Mouse (Mus musculus): ENCODE results near the gene Piga.

DNA sequence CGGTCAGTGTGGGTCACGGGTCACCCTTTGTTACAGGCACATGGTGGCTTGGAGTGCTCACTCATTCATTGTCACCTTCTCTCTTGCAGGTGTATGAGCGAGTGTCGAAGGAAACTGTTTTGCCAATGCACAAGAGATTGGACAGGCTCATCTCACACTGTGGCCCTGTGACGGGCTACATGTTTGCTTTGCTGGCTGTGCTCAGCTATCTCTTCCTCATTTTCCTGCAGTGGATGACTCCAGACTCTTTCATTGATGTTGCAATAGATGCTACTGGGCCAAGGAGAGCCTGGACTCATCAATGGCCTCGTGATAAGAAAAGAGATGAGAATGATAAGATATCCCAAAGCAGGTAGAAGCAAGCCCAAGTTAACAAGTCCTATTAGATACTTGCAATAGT, 12.0 kb downstream of the Piga start:
- TF ChIP-seq CTCF (IDR thresholded peaks at IDR 0.05; ENCODE audit: control insufficient read depth, insufficient read depth, insufficient replicate concordance, low read depth, low read length) (no peak), POLR2A (IDR thresholded peaks at IDR 0.05; ENCODE audit: control insufficient read depth, low read depth, low read length) (no peak)
